Mouse (Mus musculus) large intestine, adult 2 months (tissue): Measurements from ENCODE around the gene Ufsp2. TPM values are rescaled to one million over a fixed set of nuclear protein-coding genes. Genes with fewer than 3 reads are reported as not detected.

Experiments used
- DNase-seq: peaks from one replicate; pipeline ENCODE4 v3.0.0-alpha.2; 2012; ENCODE audit warnings: low read depth, low spot score
- WGBS: fragments of 180-500 bp; shearing (Covaris S2); methylation state at CpG from one replicate; pipeline ENCODE4 v1.1.7; 2018; 5-methylcytosine and 5-hydroxymethylcytosine counted together
- polyA plus RNA-seq: library from polyadenylated mRNA; depleted of rRNA; stranded (reverse); fragments of >200 nt; gene quantifications from 2 replicates; pipeline ENCODE4 v1.2.3, GENCODE M21; 2012; rRNA removed

Ufsp2 gene
- 17.7 and 20.5 TPM in 2 replicates for polyA plus RNA-seq

DNA sequence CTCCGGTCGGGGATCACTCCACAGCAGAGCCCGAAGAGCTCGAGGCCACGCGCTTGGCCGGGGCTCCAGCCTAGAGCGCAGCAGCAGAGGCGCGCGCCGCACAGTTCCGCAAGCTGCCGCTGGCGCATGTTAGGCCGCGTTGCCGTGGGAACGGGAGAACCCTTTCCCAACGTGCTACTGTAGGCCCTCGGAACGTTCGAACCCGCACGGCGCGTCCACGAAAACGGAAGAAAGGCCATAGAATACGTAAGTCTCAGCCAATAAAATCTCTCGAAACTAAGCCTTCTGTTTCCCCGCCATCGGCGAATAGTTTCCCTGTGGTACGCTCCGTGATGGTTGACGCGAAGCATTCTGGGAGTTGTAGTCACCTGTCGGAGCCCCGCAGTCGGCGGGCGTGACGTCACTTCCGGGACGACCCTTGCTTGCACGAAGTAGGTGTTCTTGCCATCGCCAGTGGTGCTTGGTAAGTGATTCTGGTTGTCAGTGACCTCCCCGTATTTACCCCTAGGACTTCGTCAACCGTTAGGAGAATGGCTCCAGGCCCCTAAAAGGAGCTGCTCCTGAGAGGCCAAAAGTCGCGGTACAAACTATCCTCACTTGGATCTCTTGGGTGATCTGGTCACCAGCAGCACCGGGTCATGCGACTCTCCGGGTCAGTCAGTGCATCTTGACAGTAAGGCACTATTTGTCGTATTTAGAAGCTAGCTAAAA lies at the start of gene Ufsp2, which contains the start of gene 1700029J07Rik:
Gene Ufsp2 (plus strand): TSS at position 403 of the 711 bp plus-strand sequence.
Gene 1700029J07Rik (minus strand): TSS at position 127 of the 711 bp plus-strand sequence.
- under 1% methylated on average over 57 of the region's 57 CpGs for WGBS
- DNase-seq = peak; percentile 96

DNA sequence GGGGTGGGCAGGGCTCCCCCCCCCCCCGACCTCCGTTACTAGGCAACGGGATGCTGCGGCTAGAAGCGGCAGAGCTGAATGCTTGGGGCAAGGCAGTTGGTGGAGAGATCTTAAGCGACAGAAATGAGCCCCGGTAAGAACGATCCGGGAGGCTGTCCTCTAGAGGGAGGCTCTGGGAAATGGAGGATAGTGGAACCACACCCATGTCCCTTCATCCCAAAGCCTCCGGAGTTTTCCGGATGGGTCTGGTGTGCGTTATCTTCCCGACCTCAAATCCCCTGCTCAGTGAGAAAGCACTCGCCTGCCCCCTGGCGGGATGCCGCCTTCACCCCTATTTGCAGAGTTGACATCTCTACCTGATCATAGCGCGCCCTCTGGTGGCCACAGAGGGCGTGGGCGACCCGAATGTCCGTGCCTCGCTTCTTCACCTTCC lies 40.7 kb upstream of the Ufsp2 start, which contains the start of gene Ccdc110:
Gene Ccdc110 (plus strand): TSS at position 38 of the 433 bp plus-strand sequence.
- peak; percentile 70 for DNase-seq
- 4% methylated on average over 23 of the region's 23 CpGs for WGBS

DNA sequence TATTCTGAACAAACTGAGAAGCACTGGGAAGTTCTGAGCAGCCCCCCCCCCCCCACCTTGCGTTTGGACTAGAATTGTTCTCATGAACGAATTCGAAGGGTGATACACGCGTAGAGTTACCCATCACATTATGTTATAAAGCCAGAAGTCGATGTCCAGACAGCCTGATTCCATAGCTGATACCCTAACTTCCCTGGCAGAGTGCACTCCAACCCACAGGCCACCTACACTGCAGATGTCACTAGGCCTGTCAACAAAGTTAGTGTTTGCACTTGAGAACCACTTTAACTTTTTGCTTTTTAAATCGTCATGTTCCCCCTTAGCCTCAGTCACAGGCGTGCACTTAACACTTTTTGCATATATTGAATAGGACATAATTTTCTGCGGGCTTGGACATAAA lies 38.3 kb upstream of the Ufsp2 start:
- no peak for DNase-seq

DNA sequence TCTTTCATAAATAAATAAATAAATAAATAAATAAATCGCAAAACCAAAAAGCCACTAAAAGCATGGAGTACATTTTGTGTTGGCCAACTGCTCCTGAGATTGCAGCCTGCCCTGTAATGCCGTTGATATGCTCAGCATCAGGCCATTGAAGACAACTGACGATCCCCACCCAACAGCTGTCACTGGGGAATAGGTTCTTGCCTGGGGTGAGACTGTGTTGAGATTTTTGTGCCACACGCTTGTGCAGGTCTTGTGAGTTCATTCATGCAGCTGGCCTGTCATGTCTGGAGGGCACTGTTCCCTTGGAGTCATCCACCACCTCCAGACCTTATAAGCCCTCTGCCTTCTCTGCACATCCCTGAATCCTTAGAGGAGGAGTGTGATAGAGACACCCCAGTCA lies 29.0 kb upstream of the Ufsp2 start:
- DNase-seq = no peak
- WGBS = 88% methylated on average over 4 of the region's 4 CpGs

More for the DNA sequence above, 38.3 kb upstream of the Ufsp2 start:
- 84% methylated on average over 9 of the region's 9 CpGs for WGBS

DNA sequence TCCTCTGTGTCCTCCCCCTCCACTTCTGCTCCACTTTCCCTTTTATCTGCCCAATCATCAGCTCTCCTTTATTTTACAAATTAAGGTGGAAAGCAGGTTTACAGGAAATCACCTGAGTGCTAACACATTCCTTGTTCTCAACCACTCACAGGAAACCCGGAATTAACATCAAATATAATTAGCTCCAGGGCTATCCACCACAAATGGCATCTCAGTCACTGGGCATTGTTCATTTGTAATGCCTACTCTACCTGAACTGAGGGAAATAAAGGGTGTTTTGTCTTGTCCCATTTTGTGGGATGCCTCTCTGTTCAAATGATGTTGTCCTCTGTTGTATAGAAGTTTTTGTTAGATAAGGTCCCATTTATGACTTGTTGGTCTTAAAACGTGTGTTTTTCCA lies 24.7 kb upstream of the Ufsp2 start:
- no peak for DNase-seq
- WGBS = 39% methylated on average over 2 of the region's 2 CpGs

DNA sequence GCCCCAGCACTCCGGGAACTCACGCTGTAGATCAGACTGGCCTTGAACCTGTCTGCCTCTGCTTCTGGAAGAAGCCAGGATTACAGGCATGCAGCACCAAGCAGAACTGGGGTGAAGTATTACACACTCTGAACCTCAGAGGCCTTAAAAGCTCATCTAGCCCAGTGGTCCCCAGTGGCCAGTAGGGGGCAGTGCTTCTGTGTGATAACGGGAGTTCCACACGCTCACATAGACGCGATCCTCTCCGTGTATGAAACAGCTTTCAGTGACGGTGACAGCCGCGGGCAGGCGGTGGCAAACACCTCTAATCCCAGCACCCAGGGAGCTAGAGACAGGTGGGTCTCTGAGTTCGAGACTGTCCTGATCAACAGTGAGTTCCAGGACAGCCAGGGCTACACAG lies 4.4 kb upstream of the Ufsp2 start:
- DNase-seq = no peak
- WGBS = 98% methylated on average over 12 of the region's 12 CpGs

DNA sequence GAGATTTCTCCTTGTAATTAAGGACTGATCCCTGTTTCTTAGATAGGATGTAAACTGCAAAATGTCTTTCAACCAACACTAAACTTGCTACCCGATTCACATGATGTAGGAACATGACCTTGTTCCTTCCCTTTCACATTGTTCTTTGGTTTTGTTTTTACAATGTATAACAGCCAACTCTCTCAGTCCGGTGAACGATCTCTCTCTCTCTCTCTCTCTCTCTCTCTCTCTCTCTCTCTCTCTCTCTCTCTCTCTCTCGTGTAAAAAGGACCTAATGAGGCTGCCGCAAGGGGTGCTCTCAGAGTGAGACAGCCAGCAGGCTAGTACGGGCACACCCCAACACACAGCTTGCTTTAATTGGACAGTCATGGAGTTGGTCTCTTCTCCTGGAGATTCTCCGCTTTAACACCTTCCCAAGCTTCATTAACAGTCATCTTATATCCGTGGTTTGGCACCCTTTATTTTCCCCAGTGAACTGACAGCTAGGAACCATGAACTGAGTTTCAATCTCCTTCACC lies 1.3 kb upstream of the Ufsp2 start:
- 53% methylated on average over 8 of the region's 8 CpGs for WGBS

DNA sequence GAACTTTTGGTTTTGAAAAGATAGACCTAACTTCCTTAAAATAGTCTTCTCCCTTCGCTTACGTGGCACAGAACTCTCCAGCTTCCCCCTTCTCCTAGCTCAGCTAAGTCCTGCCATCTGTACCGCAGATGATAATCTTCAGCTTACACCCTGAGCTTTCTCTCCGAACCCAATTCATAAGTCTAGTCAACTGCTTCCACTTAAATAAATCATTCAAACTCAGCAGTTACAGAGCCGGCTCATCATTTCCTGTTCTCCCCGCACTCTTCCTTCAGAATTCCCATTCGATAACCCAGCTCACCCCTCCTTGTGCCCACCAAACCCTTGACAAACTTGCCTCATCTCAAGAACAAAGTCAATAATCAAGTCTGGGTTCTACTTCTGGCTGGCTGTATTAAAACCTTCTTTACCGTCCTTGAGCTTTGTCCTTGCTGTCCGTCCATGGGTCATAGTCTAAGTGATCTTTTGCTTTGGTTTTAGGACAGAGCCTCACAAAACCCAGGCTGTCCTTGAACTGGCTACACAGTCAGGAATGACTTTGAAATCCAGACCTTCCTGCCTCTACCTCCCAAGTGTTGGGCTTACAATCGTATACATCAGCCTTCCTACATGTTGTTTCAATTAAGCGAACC lies 625 bp downstream of the Ufsp2 start:
- 39% methylated on average over 11 of the region's 11 CpGs for WGBS
- DNase-seq = no peak

More for the DNA sequence above, 1.3 kb upstream of the Ufsp2 start:
- DNase-seq = no peak

DNA sequence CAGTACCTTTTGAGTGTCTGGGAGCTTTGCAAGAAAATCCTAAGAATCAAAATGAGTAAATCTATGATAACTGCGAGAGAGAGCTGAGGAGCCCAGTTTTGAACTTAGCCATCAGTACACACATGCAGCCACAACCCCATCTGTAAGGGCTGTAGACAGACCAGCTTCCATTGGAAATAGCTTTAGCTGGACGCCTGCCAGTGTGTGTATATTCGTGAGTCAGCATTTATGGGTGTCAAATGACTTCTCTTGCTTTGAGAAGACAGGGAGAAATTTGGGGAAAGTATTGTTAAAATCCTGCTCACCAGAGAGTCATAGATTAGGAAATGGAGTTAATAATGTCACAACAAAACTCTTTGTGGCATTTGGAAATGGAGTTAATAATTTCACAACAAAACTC lies 11.3 kb downstream of the Ufsp2 start:
- no peak for DNase-seq
- 38% methylated on average over 3 of the region's 3 CpGs for WGBS

DNA sequence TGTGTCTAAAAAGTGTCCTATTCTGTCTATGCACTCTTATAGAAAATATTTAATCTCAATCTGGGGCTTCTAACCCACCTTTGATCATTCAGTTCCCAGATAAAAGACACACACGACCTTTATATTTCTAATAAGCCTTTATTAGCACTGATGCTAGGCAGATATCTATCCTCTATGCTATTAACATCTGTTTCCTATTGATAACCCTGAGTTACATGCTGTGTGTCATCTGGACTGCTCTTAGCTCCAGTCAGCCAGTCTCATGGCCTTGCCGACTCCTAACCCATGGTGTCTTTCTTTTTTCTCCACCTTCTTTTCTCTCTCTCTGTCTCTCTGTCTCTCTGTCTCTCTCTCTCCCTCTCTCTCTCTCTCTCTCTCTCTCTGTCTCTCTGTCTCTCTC lies 12.9 kb downstream of the Ufsp2 start:
- no peak for DNase-seq
- WGBS = 76% methylated on average over 2 of the region's 2 CpGs

DNA sequence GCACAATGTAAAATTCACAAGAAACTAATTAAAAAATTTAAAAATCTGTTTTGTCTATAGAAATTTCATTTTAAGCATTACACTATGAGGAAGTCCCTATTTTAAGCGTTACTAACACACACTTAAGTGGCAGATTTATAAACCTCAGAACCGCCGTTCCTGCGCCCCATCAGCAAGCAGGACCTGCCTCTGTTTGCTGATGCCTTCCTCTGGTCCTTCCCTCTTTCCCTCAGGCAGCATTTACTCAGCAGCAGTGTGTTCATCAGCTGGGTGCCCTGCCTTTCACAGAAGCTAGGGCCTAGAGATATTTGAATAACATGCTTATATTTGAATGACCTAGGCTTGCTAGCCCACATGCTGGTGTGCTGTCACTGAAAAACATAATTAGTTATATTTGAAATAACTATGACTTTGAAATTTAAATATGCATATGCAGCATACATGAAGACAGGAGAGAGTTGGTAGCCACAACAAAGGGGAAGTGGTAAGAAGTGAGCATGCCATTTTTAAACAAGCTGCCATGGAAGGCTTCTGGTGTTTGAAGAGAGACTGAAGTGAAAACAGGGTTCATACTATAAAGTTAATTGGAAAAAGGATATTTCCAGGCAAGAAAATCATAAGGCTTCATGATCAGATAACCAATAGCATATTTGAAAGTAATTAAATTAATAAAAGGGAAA lies 15.4 kb downstream of the Ufsp2 start:
- no peak for DNase-seq
- 84% methylated on average over 4 of the region's 4 CpGs for WGBS

DNA sequence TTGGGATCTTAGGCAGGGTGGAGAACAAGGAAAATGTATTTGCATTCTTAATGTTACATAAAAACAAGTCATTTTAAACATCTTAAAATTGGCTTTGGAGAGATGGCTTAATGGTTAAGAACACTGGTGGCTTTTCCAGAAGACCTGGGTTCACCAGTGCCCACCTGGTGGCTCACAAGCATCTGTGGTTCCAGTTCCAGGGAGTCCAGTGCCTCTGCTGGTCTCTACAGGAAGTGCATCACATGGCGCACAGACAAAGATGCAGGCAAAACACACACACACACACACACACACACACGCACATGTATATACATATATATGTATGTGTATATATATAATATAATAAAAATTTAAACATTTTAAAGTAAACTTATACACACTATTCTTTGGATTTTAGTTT lies 18.8 kb downstream of the Ufsp2 start:
- WGBS = 95% methylated on average over 2 of the region's 2 CpGs

DNA sequence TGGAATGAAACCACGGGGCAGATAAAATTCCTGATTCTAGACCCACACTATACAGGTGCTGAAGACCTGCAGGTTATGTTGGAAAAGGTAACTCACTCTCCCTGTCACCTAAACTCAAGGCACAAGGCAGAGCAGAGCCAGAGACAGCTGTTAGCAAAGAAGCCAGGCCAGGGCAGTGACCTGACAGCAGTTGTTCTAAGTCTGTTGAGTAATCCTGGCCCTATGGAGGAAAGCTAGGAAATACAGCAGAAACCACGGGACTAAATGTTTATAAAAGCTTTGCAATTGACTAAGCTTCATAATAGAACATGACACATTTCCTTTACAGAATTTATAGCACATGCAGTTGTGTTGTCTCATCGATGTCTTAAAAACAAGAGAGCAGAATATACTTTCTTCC lies 20.2 kb downstream of the Ufsp2 start:
- WGBS = 66% methylated on average over 3 of the region's 3 CpGs
- DNase-seq = no peak

More for the DNA sequence above, 18.8 kb downstream of the Ufsp2 start:
- no peak for DNase-seq

DNA sequence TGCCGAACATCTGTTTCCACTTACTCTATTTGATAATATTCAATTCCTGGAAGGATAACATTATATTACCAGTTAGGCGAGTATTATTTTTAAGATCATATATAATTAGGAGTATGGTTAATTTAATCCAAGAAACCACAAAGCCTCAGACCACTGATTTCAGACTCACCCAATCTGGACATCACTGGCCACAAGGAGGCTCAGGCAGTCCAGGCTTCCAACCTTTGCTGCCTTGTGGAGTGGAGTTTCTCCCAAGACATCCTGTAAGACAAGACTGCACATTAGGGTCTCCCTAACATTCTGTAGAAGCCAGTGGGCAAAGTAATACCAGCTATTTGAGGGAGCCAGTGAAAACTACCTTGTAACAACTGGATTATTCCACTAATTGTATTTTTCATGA lies 22.9 kb downstream of the Ufsp2 start:
- no peak for DNase-seq
- 71% methylated on average over 2 of the region's 2 CpGs for WGBS

DNA sequence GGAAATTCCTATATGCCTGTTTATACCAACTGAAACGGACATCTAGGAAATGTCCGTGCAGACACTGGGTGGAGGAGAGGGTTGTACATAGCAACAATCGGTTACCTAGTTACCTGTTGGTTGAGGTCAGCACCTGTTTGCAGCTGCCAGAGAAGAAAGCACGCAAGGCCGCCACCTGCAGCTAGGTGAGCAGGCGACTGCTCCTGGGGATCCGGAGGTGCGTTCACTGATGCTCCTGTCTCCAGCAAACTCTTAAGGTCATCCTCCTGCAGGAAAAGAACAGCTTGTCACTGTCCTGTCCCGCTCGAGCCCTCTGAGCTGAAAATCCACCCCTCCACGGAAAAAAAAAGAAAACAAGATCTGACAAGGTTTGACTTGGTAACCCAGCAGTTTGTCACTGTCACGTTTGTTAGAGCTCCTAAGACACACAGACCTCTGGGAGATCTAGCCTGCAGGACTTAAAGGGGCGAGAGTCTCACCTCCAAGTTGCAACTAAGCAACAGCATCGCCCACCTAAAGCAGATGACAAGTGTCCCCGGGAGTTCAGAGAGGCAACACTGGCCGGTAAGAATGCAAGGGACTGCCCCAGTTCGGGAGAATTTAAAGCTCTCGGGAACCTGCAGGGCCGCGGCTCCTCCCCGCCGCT lies 23.9 kb downstream of the Ufsp2 start, which contains the start of gene Lrp2bp:
Gene Lrp2bp (plus strand): TSS at position 166 of the 646 bp plus-strand sequence.
- DNase-seq = no peak
- 2% methylated on average over 22 of the region's 22 CpGs for WGBS

DNA sequence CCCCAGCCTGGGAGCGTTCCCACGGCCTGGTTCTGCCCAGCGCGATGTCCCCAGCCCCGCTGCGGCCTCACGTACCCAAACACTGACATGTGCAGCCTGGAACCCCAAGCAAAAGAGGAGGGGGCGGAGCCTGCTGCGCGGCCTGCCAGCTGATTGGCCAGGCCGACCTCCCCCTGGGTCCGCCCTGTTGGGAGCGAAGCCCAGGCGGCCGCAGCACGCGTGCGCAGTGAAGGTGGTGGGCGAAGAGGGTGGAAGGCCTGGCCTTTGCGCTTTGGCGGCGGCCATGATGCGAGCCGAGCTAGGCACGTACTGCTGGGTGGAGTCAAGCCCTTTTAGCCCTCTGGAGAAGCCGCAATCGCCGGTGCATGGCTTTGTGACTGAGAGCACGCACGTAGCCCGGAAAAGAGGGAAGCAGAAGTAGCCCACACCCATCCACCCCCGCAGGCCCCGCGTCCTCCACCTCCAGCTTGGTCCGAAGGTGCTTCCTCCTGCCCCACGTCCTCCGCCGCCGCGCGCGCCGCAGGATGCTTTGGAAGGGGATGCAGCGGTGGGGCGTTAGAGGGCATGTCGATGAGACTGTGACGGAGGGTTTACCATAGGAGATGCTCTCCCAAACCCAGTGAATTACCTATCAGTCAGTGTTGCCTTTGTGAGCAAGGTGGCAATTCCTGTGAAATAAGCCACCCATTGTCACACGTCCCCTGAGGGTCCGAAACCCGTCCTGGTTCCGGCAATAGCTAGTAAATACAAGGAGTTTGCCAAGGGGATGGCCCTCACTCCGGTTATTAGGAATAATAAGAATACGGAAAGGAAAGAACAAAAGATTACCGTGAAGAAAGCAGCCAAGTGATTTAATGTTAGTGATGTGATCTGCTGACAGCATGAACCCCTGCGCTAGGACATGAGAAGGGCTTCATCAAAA lies 24.7 kb downstream of the Ufsp2 start:
- WGBS = 4% methylated on average over 55 of the region's 55 CpGs
- DNase-seq = peak; percentile 92

DNA sequence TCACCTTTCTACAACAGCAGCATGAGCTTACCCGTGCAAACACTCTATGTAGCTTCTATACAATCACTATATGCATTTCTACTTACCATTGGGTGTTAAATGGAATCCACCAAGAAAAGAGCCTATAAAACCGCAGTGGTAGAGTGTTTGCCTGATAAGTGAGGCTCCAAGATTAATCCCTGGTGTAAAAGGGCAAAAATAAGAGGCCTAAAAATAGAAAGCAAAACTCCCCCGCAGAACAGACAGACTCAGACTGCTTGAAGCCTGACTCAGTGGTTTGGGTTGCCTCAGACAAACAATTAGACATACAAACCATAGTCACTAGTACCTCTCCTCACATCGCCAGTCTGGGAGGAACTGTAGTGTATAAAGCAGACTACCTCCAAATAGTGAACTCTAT lies 30.3 kb downstream of the Ufsp2 start, which contains the start of gene Ankrd37:
Gene Ankrd37 (minus strand): TSS at position 112 of the 400 bp plus-strand sequence.
- 34% methylated on average over 4 of the region's 4 CpGs for WGBS

DNA sequence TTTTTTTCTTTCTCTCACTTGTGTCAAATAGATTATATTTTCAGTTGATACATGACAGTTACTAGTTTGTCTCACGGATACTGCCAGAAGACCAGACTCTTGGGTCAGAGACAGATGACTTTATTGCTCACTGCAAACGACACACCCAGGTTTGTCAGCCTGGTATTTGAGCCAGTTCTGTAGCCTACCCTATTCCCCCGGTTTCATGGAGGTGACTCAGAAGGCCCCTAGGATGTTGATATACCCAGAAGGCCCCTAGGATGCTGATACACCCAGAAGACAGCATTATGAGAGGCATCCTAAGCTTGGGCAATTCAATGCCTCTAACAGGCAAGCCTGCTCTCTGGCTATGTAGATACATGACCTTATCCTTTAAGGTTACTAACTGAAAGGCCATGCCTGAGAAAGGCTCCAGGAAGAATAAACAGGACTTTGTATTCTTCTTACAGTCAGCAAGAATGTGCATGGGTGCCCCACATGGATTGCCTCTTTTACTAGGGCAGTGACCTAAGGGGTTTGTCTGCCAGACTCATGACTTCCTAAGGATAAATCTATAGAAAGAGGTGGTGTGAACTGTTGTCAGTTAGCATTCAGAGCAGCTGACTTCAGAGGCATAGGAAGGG lies 31.8 kb downstream of the Ufsp2 start:
- 21% methylated on average over 3 of the region's 3 CpGs for WGBS
- peak; percentile 60 for DNase-seq

More for the DNA sequence above, 30.3 kb downstream of the Ufsp2 start, which contains the start of gene Ankrd37:
- no peak for DNase-seq
